Mouse (Mus musculus) activated CD4-positive, CD25-positive, alpha-beta regulatory T cell, adult 4 months (primary cell): Measurements from ENCODE around the gene Pde10a. TPM values are rescaled to one million over a fixed set of nuclear protein-coding genes. Genes with fewer than 3 reads are reported as not detected.

Source experiments
- ATAC-seq: one replicate; pipeline ENCODE4 v1.8.0; 2017
- polyA plus RNA-seq, 2 experiments: library from polyadenylated mRNA; unstranded; fragments of 100-300 nt; shearing (Covaris generic); gene quantifications; one replicate each; pipeline ENCODE4 v1.2.1; 2017

Pde10a gene
- polyA plus RNA-seq, 2 experiments from 2014 or later, result not detected

- ATAC-seq, result no peak
Measured at GRCm38 (mm10) chr17:8765987-8766576, 240.9 kb downstream of the Pde10a start.

GRCm38 (mm10) chr17:8769155-8769554 is 244.0 kb downstream of the Pde10a start:
- ATAC-seq, result no peak

- no peak for ATAC-seq
Measured at GRCm38 (mm10) chr17:8773391-8773790, 248.2 kb downstream of the Pde10a start.

GRCm38 (mm10) chr17:8774301-8774700 is 249.1 kb downstream of the Pde10a start:
- no peak for ATAC-seq

GRCm38 (mm10) chr17:8775571-8776161 is 250.5 kb downstream of the Pde10a start:
- no peak for ATAC-seq

GRCm38 (mm10) chr17:8777710-8778109 is 252.5 kb downstream of the Pde10a start:
- no peak for ATAC-seq

GRCm38 (mm10) chr17:8778839-8779238 is 253.7 kb downstream of the Pde10a start:
- ATAC-seq, result no peak

GRCm38 (mm10) chr17:8780484-8780883 is 255.3 kb downstream of the Pde10a start:
- no peak for ATAC-seq

GRCm38 (mm10) chr17:8781040-8781439 is 255.9 kb downstream of the Pde10a start:
- ATAC-seq, result no peak

GRCm38 (mm10) chr17:8781576-8781975 is 256.4 kb downstream of the Pde10a start:
- ATAC-seq, result no peak

GRCm38 (mm10) chr17:8785908-8786307 is 260.7 kb downstream of the Pde10a start:
- no peak for ATAC-seq

GRCm38 (mm10) chr17:8786484-8786883 is 261.3 kb downstream of the Pde10a start:
- ATAC-seq, result no peak

- no peak for ATAC-seq
Measured at GRCm38 (mm10) chr17:8787762-8788161, 262.6 kb downstream of the Pde10a start.

GRCm38 (mm10) chr17:8791561-8791960 is 266.4 kb downstream of the Pde10a start:
- ATAC-seq, result no peak

- ATAC-seq, result no peak
Measured at GRCm38 (mm10) chr17:8792611-8793010, 267.4 kb downstream of the Pde10a start.

- no peak for ATAC-seq
Measured at GRCm38 (mm10) chr17:8797624-8798023, 272.5 kb downstream of the Pde10a start.

GRCm38 (mm10) chr17:8798531-8799295 is 273.5 kb downstream of the Pde10a start:
- no peak for ATAC-seq

- no peak for ATAC-seq
Measured at GRCm38 (mm10) chr17:8799296-8799731, 274.1 kb downstream of the Pde10a start.

GRCm38 (mm10) chr17:8799914-8800420 is 274.8 kb downstream of the Pde10a start:
- no peak for ATAC-seq

GRCm38 (mm10) chr17:8800478-8801082 is 275.4 kb downstream of the Pde10a start:
- ATAC-seq, result no peak

GRCm38 (mm10) chr17:8801083-8801854 is 276.1 kb downstream of the Pde10a start:
- no peak for ATAC-seq

GRCm38 (mm10) chr17:8801855-8802104 is 276.6 kb downstream of the Pde10a start:
- no peak for ATAC-seq
